Mouse (Mus musculus) MEL (cell line): ENCODE measurements around the gene Vipr2. TPM values are rescaled to one million over a fixed set of nuclear protein-coding genes. Genes with fewer than 3 reads are reported as not detected.

Experiments used
- DNase-seq: peaks from one replicate; pipeline ENCODE4 v3.0.0; 2011; ENCODE audit warnings: low read depth, low spot score
- H3K27ac ChIP-seq: 2 replicates; pipeline ENCODE4 v1.5.1; 2012; ENCODE audit warnings: low read depth, mild to moderate bottlenecking, control low read depth, low read length, moderate library complexity; ENCODE audit not compliant: control insufficient read depth
- H3K27me3 ChIP-seq, 2 experiments: fragments of 150-350 bp in 1 of 2; sonication (generic) in 1 of 2; 2 replicates each; pipeline ENCODE4 v1.6.1; 2012; ENCODE audit warnings: low read length in 2 of 2, mild to moderate bottlenecking in 2 of 2, improper control_type of control experiment in 1 of 2, moderate library complexity in 1 of 2; ENCODE audit not compliant: insufficient read depth in 2 of 2, control insufficient read depth in 1 of 2
- H3K36me3 ChIP-seq, 2 experiments: 2 replicates each; pipeline ENCODE4 v1.6.1; 2012 to 2014; ENCODE audit warnings: low read length in 2 of 2, improper control_type of control experiment in 1 of 2, inconsistent platforms in 1 of 2, mild to moderate bottlenecking in 1 of 2; ENCODE audit not compliant: insufficient read depth in 2 of 2, control insufficient read depth in 1 of 2
- H3K4me1 ChIP-seq, 2 experiments: fragments of 150-350 bp in 1 of 2; sonication (generic) in 1 of 2; 2 replicates each; pipeline ENCODE4 v1.6.1; 2012; ENCODE audit warnings: low read length in 2 of 2, improper control_type of control experiment in 1 of 2, mild to moderate bottlenecking in 1 of 2; ENCODE audit not compliant: insufficient read depth in 2 of 2, control insufficient read depth in 1 of 2
- H3K4me3 ChIP-seq, 2 experiments: fragments of 150-350 bp in 1 of 2; sonication (generic) in 1 of 2; 2 replicates each; pipeline ENCODE4 v1.5.1; 2012; ENCODE audit warnings: low read depth in 2 of 2, low read length in 2 of 2, mild to moderate bottlenecking in 2 of 2, moderate library complexity in 2 of 2, control low read depth in 1 of 2, improper control_type of control experiment in 1 of 2; ENCODE audit not compliant: control insufficient read depth in 1 of 2, insufficient read depth in 1 of 2
- H3K79me2 ChIP-seq: 2 replicates; pipeline ENCODE4 v1.6.1; 2012; ENCODE audit warnings: mild to moderate bottlenecking, low read length, moderate library complexity; ENCODE audit not compliant: control insufficient read depth, poor library complexity, insufficient read depth
- H3K9ac ChIP-seq: 2 replicates; pipeline ENCODE4 v1.6.1; 2012; ENCODE audit warnings: low read depth, mild to moderate bottlenecking, control low read depth, low read length, moderate library complexity; ENCODE audit not compliant: control insufficient read depth, poor library complexity, severe bottlenecking
- H3K9me3 ChIP-seq: fragments of 150-350 bp; sonication (generic); replicated peaks from 2 replicates; pipeline ENCODE4 v1.6.1; 2012; ENCODE audit warnings: mild to moderate bottlenecking, low read length, improper control_type of control experiment, moderate library complexity; ENCODE audit not compliant: insufficient read depth
- BHLHE40 ChIP-seq: IDR thresholded peaks from 2 replicates; pipeline ENCODE4 v1.6.1; 2012; ENCODE audit warnings: low read depth, mild to moderate bottlenecking, inconsistent platforms, low read length, improper control_type of control experiment, borderline replicate concordance
- CHD1 ChIP-seq: IDR thresholded peaks from 2 replicates; pipeline ENCODE4 v1.6.1; 2012; ENCODE audit warnings: low read depth, mild to moderate bottlenecking, inconsistent platforms, low read length, improper control_type of control experiment
- E2F4 ChIP-seq: IDR thresholded peaks from 2 replicates; pipeline ENCODE4 v1.6.1; 2011; ENCODE audit warnings: low read depth, low read length, improper control_type of control experiment, borderline replicate concordance
- ELF1 ChIP-seq: IDR thresholded peaks from 2 replicates; pipeline ENCODE4 v1.6.1; 2014; ENCODE audit warnings: low read depth, mild to moderate bottlenecking, inconsistent platforms, low read length, improper control_type of control experiment, moderate library complexity
- EP300 ChIP-seq, 2 experiments: IDR thresholded peaks; 2 replicates each; pipeline ENCODE4 v1.6.1; 2011; ENCODE audit warnings: improper control_type of control experiment in 2 of 2, low read length in 2 of 2, low read depth in 1 of 2, mild to moderate bottlenecking in 1 of 2
- GABPA ChIP-seq: IDR thresholded peaks from 2 replicates; pipeline ENCODE4 v1.6.1; 2012; ENCODE audit warnings: low read depth, mild to moderate bottlenecking, inconsistent platforms, low read length, improper control_type of control experiment, moderate library complexity
- GATA1 ChIP-seq: IDR thresholded peaks from 2 replicates; pipeline ENCODE4 v1.6.1; 2011; ENCODE audit warnings: low read depth, low read length, improper control_type of control experiment
- HCFC1 ChIP-seq: IDR thresholded peaks from 2 replicates; pipeline ENCODE4 v1.6.1; 2012; ENCODE audit warnings: low read depth, mild to moderate bottlenecking, inconsistent platforms, low read length, improper control_type of control experiment, moderate library complexity
- JUND ChIP-seq: IDR thresholded peaks from 2 replicates; pipeline ENCODE4 v1.6.1; 2011; ENCODE audit warnings: low read depth, mild to moderate bottlenecking, improper control_type of control experiment, low read length
- KAT2A ChIP-seq: conservative IDR thresholded peaks from 2 replicates; pipeline ENCODE4 v1.6.1; 2012; ENCODE audit warnings: low read depth, low read length, improper control_type of control experiment, inconsistent platforms
- MAFK ChIP-seq: IDR thresholded peaks from 2 replicates; pipeline ENCODE4 v1.6.1; 2011; ENCODE audit warnings: low read depth, mild to moderate bottlenecking, low read length, improper control_type of control experiment, borderline replicate concordance
- MAX ChIP-seq: IDR thresholded peaks from 2 replicates; pipeline ENCODE4 v1.6.1; 2011; ENCODE audit warnings: low read length, improper control_type of control experiment
- MEF2A ChIP-seq: IDR thresholded peaks from 2 replicates; pipeline ENCODE4 v1.6.1; 2014; ENCODE audit warnings: low read depth, mild to moderate bottlenecking, inconsistent platforms, low read length, improper control_type of control experiment; ENCODE audit not compliant: poor library complexity, insufficient replicate concordance, severe bottlenecking; ENCODE audit errors: extremely low read depth
- MYC ChIP-seq: IDR thresholded peaks from 2 replicates; pipeline ENCODE4 v1.6.1; 2011; ENCODE audit warnings: low read depth, mild to moderate bottlenecking, low read length, improper control_type of control experiment, moderate library complexity
- POLR2AphosphoS5 ChIP-seq: IDR thresholded peaks from 2 replicates; pipeline ENCODE4 v1.6.1; 2012; ENCODE audit warnings: low read depth, borderline replicate concordance, mild to moderate bottlenecking, inconsistent platforms, low read length, moderate library complexity, mixed read lengths
- SIN3A ChIP-seq: IDR thresholded peaks from 2 replicates; pipeline ENCODE4 v1.6.1; 2012; ENCODE audit warnings: low read length, improper control_type of control experiment, inconsistent platforms
- TAL1 ChIP-seq: IDR thresholded peaks from 2 replicates; pipeline ENCODE4 v1.6.1; 2012; ENCODE audit warnings: mild to moderate bottlenecking, inconsistent platforms, low read length, moderate library complexity, mixed read lengths
- TBP ChIP-seq: IDR thresholded peaks from 2 replicates; pipeline ENCODE4 v1.8.0; 2011; ENCODE audit warnings: low read depth, low read length, improper control_type of control experiment
- TCF12 ChIP-seq: IDR thresholded peaks from 2 replicates; pipeline ENCODE4 v1.6.1; 2014; ENCODE audit warnings: low read depth, mild to moderate bottlenecking, inconsistent platforms, low read length, improper control_type of control experiment, moderate library complexity
- USF1 ChIP-seq: IDR thresholded peaks from 2 replicates; pipeline ENCODE4 v1.6.1; 2014; ENCODE audit warnings: low read depth, mild to moderate bottlenecking, inconsistent platforms, low read length, improper control_type of control experiment, moderate library complexity
- USF2 ChIP-seq, 2 experiments: IDR thresholded peaks; 2 replicates each; pipeline ENCODE4 v1.6.1; 2011 to 2012; ENCODE audit warnings: improper control_type of control experiment in 2 of 2, low read length in 2 of 2, borderline replicate concordance in 1 of 2, inconsistent platforms in 1 of 2, low read depth in 1 of 2, mild to moderate bottlenecking in 1 of 2; ENCODE audit not compliant: insufficient read depth in 1 of 2
- ZC3H11A ChIP-seq: IDR thresholded peaks from 2 replicates; pipeline ENCODE4 v1.6.1; 2012; ENCODE audit warnings: low read depth, mild to moderate bottlenecking, inconsistent platforms, low read length, improper control_type of control experiment
- ZMIZ1 ChIP-seq: IDR thresholded peaks from 2 replicates; pipeline ENCODE4 v1.6.1; 2012; ENCODE audit warnings: low read depth, mild to moderate bottlenecking, inconsistent platforms, low read length, improper control_type of control experiment, moderate library complexity
- polyA plus RNA-seq, 2 experiments: library from polyadenylated mRNA; stranded (reverse) in 1 of 2; unstranded in 1 of 2; fragments of >175 nt in 1 of 2; fragments of >200 nt in 1 of 2; gene quantifications; 2 replicates each; pipeline versions ENCODE4 v1.2.1 to v1.2.4; 2012; ENCODE audit warnings: low replicate concordance in 2 of 2, low read depth in 1 of 2; ENCODE audit not compliant: insufficient read length in 2 of 2, insufficient read depth in 1 of 2, missing spikeins in 1 of 2
- total RNA-seq: library from RNA; depleted of rRNA; stranded (reverse); fragments of 300-350 nt; gene quantifications from 2 replicates; pipeline ENCODE4 v1.2.3, GENCODE M21; 2012

Gene Vipr2
- total and polyA plus RNA-seq, 3 experiments = not detected

- TF ChIP-seq MAFK (no peak), ZC3H11A (no peak), BHLHE40 (no peak), POLR2AphosphoS5 (no peak), GATA1 (peak; percentile 54), EP300 (IDR thresholded peaks at IDR 0.05; ENCODE audit: low read depth in 1 of 2, low read length in 2 of 2) (peak; percentile 10 to 31; a peak in 1 of 4 replicates), TAL1 (peak; percentile 40), TCF12 (peak; percentile 33; the same call in 1 of the 2 replicates), JUND (no peak)
- no peaks in the 10 kb centered on the region for H3K9me3 ChIP-seq
- H3K9ac ChIP-seq = no peak overlapping the region
- H3K36me3 ChIP-seq = no peaks in the 10 kb centered on the region
- no peak overlapping the region for H3K27ac ChIP-seq
- no peaks in the 10 kb centered on the region for H3K79me2 ChIP-seq
- H3K4me1 ChIP-seq = no peaks in the 10 kb centered on the region
- H3K27me3 ChIP-seq = no peaks in the 10 kb centered on the region; a peak in 2 of 4 replicates
- no peak overlapping the region for H3K4me3 ChIP-seq
- DNase-seq = peak; percentile 60
Measured at GRCm38 (mm10) chr12:116109451-116110353, 32.2 kb downstream of the Vipr2 start.

DNA sequence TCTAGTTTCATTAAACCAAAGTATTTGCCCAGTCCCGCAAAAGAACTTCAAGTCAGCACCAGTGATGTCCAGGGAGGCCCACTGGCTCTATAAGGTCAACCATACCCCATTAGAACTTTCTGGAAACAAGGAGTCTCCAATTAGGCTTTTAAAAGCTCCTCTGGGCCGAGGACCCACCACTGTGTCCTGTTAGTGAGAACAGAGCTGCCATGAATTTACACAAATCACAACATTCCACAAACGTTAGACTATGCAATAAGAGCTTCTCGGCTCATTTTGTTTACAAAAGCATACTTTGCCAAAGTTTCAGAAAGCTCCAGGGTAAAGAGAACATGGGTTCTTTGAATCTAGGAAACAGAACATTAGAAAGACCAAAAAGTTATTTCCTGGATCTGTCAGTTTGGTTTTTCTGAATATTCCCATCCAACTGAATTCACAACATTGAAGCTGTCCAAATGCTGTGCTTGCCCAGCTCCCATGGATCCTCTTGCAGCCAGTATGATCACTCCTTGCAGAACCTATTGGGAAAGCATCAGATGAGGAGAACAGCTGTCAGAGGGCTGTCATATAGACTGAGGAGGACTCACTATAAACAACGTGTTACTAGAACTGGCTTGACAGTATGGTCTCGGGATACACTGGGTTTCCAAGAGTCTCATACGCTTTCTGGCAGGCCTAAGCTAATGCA lies 33.6 kb downstream of the Vipr2 start:
- TF ChIP-seq USF1 (no peak), ELF1 (no peak), CHD1 (no peak), MYC (no peak), JUND (no peak), E2F4 (no peak), MEF2A (no peak), GABPA (no peak), TCF12 (no peak), SIN3A (no peak), EP300 (IDR thresholded peaks at IDR 0.05; ENCODE audit: low read depth in 1 of 2, low read length in 2 of 2) (no peak), KAT2A (no peak), HCFC1 (no peak), TBP (no peak), ZC3H11A (no peak), ZMIZ1 (no peak), MAX (no peak), USF2 (IDR thresholded peaks at IDR 0.05; ENCODE audit: borderline replicate concordance in 1 of 2, insufficient read depth in 1 of 2, low read depth in 1 of 2, low read length in 2 of 2) (no peak)
- no peak overlapping the region for H3K9ac ChIP-seq
- H3K36me3 ChIP-seq = no peaks in the 10 kb centered on the region
- H3K79me2 ChIP-seq = no peaks in the 10 kb centered on the region
- DNase-seq = no peak
- no peak overlapping the region for H3K4me3 ChIP-seq
- H3K9me3 ChIP-seq = no peaks in the 10 kb centered on the region
- no peak overlapping the region for H3K27ac ChIP-seq
- no peaks in the 10 kb centered on the region for H3K4me1 ChIP-seq
- H3K27me3 ChIP-seq = no peaks in the 10 kb centered on the region; a peak in 2 of 4 replicates
